Mouse (Mus musculus): ENCODE data around the gene Tnc.

The Tnc gene

DNA sequence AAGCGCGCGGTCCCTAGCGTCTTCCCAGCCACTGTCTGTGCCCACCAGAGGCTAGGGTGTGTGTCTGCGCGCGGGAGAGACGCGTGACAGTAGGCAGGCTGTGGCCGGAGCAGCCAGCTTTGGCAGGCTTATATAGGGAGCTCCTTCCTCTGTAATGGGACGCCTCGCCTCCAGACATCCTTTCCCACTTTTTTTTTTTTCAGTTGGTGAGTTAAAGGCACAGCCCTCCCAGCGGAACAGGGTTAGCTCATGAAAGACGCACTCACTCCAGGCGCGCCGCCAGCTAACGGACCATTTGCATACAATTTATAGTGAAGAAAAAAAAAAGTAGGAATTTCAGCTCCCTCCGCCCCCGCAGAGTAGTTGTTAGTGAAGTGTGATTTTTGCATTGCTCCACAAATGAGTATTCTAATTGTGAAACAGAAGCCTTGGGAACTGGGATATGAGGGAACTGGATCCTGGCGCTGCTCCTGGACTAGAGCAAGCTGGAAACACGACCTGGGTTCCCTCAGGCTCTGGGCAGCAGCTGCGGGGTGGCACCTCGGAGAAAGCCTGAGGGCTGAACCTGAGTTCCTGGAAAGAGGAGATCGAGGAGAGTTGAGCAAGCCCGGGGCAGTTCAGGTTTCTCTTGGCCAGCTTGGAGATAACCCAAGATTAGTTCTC, at the start of gene Tnc:
Gene Tnc (minus strand): TSS at position 185 of the 663 bp plus-strand sequence.
- DNase-seq, result peak; percentile 2

DNA sequence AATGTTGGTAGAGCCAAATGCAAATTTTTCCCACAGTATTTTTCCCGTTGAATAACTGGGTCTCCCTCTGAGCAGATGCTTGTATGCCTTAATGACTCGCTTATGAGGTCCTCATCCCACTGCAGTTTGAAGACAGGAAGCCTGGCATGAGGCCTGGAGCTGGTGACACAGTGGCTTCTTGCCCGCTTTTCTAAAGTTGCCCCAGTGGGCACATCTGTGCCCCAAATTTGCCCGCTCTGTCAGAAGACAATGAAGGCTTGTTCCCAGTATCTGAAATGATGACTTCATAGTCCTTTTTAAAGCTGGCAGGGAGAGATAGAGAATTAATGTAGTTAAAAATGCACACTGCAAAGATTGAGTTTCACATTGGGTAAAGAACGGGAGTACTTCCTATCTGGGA, 47.4 kb upstream of the Tnc start:
- peak; percentile 4 for DNase-seq

GRCm38 (mm10) chr4:64092857-64093256, 46.0 kb upstream of the Tnc start:
- DNase-seq, result no peak

DNA sequence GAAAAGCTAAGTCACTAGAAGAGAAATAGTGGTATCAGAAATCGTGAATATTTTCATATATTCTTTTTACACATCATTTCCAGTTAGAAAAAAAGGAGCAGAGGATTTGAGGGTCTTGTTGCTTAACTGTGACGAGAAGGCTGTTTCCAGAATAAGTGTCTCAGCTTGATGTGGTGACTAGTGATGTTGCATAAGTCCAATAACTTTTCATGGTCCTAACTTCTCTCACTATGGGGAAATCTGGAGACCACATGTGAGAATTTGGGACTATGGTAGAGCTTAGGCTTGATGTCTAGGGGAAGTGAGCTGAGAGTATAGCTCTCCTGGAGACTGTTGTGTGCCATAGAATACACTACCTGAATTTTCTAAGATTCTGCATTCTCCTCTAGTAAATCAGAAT, 42.6 kb upstream of the Tnc start:
- DNase-seq, result no peak

- DNase-seq, result no peak
Observed at GRCm38 (mm10) chr4:64087675-64088074, 40.9 kb upstream of the Tnc start.

DNA sequence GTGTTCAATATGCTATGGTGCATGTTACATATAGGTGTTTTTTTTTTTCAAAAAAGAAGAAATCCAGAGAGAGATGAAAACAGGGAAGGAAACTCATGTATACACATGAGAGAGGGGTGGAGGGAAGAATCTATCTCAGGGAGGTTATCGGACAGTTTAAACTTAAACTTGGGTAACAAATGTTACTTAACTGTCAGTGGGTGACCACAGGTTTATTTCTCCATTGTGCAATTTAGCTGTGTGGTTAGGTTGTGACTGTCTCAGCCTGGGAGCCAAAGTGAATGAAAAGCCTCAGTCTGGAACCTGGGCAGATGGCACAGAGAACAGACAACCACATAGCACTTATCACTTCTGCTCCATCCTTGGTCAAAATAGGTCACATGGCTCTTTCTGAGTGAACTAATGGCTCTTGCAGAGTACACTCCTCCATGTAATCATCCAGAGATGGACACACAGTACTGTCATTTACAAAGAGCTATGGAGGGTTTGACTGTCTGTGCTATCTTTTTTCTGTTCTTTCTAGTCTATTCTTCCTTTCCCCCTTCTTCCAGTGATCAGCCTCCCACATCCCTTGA, 39.3 kb upstream of the Tnc start:
- no peak for DNase-seq

GRCm38 (mm10) chr4:64083858-64084257, 37.0 kb upstream of the Tnc start:
- no peak for DNase-seq

GRCm38 (mm10) chr4:64078029-64078619, 31.3 kb upstream of the Tnc start:
- DNase-seq, result no peak

GRCm38 (mm10) chr4:64076349-64077025, 29.7 kb upstream of the Tnc start:
- DNase-seq, result no peak

DNA sequence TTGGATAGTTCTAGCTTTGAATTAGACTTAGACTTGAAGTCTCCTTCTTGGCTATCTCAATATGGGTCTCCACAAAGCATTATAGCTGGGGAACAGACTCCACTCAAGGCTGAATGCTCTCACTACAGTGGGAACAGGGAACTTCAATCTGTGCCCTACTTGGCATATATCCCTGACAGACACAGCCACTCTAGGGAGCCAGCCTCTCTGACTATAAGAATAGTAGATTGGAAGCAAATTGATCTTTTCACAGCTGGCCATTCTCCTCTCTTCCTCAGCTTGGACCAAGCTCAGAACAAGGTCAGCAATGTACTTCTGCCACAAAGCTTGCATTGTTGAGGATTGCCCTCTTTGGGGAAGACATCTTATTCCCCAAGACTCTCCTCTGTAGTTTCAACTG, 27.9 kb upstream of the Tnc start:
- no peak for DNase-seq

GRCm38 (mm10) chr4:64067394-64067793, 20.6 kb upstream of the Tnc start:
- no peak for DNase-seq

DNA sequence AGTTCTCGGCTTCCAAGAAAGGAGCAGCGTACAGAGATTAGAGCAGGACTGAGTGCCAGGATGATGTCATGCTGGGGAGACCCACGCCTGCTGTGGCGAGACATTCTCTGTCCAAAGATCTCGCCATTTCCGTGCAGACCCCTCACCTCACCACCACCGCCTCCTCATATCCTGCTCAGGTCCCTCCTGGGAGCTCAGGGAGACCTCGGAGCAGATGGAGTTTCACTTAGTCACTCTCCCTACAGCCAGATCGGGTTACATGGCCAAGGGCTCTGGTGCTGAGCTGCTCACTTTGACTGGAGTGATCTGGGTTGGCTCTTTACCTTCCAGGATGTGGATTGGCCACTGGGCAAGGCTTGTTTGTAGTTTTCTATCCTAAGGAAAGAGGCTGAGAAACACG, 18.5 kb upstream of the Tnc start:
- DNase-seq, result no peak

DNA sequence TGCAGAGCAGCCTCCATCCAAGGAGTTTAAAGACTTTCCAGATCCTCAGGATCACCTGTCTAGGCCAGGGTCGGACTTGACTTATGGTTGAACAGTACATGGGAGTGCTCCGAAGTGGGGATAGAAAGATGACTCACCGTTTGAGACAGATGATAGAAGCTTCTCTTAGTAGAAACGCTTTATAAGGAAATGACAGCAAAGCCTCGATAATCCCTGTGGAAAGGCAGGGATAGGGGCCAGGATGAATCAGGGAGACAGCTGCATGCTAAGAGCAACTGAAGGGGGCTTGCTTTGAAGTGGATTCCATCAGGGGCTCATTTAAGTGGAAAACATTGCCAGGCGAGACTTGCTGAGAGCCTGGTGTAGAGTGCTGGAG, 12.0 kb upstream of the Tnc start:
- DNase-seq, result no peak

GRCm38 (mm10) chr4:64058048-64058855, 11.4 kb upstream of the Tnc start:
- no peak for DNase-seq

- no peak for DNase-seq
Observed at GRCm38 (mm10) chr4:64048177-64048576, 1.4 kb upstream of the Tnc start.

GRCm38 (mm10) chr4:64043893-64044292, 2.9 kb downstream of the Tnc start:
- no peak for DNase-seq

DNA sequence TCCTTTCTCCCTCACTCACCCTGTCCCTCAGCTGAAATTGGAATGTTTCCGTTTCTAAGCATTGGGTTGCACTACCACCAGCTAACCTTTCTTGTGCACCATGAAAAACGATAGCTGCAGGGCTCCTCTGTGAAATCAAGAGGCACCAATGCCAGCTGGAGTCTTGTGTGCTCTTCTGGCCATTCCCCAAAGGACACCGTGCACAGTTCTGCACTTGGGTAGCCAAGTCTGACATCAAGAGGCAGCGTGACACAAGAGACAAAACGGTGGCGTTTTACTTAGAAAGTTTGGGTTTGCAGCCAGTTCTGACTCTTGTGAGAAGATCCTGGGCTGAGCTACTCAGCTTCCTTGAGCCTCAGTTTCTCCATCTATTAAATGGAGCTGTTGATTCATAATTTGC, 3.4 kb downstream of the Tnc start:
- DNase-seq, result peak; percentile 6

GRCm38 (mm10) chr4:64039091-64039490, 7.7 kb downstream of the Tnc start:
- DNase-seq, result no peak

GRCm38 (mm10) chr4:64037513-64037912, 9.3 kb downstream of the Tnc start:
- DNase-seq, result no peak

GRCm38 (mm10) chr4:64034724-64035123, 12.1 kb downstream of the Tnc start:
- no peak for DNase-seq

DNA sequence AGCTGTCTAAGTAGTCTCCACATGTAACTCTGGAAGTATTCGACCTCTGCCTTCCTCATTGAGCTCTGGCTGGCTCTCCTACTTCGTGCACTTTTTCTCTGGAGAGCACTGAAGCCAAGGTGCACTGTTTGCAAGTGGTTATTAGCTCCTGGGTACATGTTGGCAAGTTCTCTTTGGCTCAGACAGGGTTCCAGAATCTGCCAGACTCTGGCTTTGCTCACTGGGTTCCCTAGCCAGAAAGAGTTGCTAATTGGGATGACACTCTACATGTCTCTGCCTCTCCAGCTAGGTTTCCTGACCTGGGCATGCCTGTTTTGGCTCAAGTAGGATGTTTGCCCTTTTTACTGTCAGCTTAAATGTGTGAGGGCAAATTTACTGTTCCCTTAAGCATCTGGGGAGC, 13.6 kb downstream of the Tnc start:
- DNase-seq, result peak; percentile 15

DNA sequence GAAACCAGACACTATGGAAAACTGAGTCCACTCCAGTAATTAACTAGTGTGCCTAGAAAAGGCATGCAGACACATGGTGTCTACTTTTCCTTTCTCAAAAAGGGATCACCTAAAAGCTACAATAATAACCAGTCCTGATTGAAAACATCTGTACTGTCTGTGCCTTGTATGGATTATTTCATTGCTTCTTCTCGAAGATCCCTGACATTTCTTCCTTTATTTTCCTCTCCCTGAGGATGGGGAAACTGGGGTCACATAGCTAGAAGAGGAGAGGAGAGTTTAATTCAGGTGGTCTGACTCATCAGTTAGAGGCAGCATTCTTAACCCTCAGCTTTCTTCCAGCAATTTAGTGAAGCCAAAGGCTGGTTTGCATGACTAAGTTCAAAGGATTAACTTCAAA, 17.3 kb downstream of the Tnc start:
- DNase-seq, result no peak

DNA sequence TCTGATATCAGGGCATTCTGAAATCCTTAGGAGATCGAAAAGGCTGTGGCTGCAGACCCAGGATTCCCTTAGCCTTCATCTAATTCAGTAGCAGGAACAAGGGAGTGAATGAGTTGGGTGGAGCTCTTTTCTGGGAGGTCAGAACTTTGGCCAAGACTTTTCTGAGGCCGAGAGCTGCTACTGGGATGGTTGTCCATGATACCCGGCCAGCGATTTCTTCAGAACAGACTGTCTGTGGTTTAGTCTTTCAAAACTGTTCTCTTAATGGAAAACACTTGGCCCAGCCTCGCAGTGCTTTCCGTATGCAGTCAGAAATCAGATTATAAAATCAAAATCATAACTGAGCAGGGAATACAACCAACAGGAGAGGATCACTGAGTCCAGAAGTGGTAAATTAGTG, 21.2 kb downstream of the Tnc start:
- peak; percentile 17 for DNase-seq

Measured in cerebellum, adult 9-11 months (tissue).